Mouse (Mus musculus): ENCODE measurements around the gene Ccdc47. TPM values are rescaled to one million over a fixed set of nuclear protein-coding genes. Genes with fewer than 3 reads are reported as not detected.
A peak's percentile ranks its signal among the peaks of the same experiment; 100 is the strongest.

The Ccdc47 gene
- polyA plus RNA-seq (2015; fragmentation: Nextera tagmentation; extraction: Ambion mirVana) = 81.1 and 88.0 TPM in 2 replicates

DNA sequence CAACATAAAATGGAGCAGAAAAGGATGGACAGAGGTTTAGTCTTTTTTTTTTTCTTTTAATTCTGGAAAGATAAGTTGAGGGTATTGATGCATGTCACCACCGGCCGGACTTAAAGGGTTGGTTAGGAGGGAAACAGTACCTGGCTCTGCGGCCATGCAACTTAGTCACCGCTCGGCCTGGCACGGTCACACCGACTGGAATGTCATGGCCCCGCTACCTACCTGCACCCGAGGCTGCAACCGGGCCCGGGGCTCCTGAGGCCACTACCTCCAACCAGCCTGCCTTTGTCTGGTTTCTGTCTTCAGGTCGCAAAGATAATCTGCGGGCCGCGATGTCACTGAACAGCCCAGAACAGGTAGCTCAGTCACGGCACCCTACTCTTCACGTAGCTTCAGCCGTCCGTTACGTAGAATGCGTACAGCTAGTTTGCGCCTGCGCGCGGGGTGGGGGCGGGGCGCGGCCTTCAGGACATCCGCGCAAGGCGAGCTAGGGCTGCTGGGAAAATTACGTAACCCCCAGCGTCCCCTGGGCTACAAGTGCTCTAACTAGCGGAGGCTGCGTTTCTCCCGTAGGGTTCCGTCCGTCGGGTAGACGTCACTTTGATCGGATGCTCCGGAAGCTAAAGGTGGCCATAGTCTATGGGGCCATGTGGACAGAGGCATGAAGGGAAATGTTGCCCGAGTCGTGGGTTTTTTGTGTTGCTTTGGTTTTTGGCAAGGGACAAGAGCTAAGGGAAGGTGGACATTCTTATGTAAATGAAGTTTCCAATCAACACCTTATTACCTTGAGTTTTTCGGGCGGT is at the start of gene Ccdc47:
TSS of gene Ccdc47 (minus strand) at position 418 of the 803 bp plus-strand sequence.
- Histone ChIP-seq H3K4me3 (replicated peaks; ENCODE audit: low read depth, low read length) (peak within 1 kb of the TSS; percentile 94), H3K27me3 (ENCODE audit: insufficient read depth, low read length) (no peaks in the 10 kb centered on the region), H3K9ac (ENCODE audit: low read depth, low read length) (peak within 1 kb of the TSS; percentile 98), H3K27ac (peak within 1 kb of the TSS; percentile 96), H3K4me2 (ENCODE audit: low read length) (peak within 1 kb of the TSS; percentile 67), H3K4me1 (replicated peaks; ENCODE audit: insufficient read depth, low read length) (peaks cover 6% of the 10 kb centered on the region), H3K9me3 (replicated peaks; ENCODE audit: low read length) (no peaks in the 10 kb centered on the region), H3K36me3 (ENCODE audit: insufficient read depth, low read length) (peaks cover 13% of the 10 kb centered on the region)
- no peak for TF ChIP-seq CTCF (IDR thresholded peaks at IDR 0.05; ENCODE audit: low read depth)
- 0% methylated on average over 46 of the region's 46 CpGs for WGBS
- DNase-seq (ENCODE audit: low spot score) (peak; percentile 99), ATAC-seq (replicated peaks; ENCODE audit: low FRiP score, low read depth) (peak; percentile 97)

DNA sequence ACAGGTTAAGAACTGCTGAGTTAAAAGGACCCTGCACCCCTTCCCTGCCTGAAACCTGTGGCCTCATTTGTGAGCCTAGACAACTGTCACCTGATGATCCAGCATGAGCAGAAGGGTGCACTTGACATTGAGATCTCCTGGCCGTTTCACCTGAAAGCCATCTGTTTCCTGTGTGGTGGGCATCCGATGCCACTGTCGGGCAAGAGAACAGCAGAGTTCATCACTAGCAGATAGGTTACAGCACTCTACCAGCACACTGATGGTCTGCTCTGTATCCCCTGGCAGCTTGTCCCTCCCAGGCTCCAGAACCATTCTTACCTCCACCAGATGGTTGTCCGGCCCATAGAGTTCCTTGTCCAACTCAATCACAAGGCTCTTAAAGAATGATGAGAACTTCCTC is 49.4 kb upstream of the Ccdc47 start:
- H3K27me3 ChIP-seq (ENCODE audit: insufficient read depth, low read length) = no peaks in the 10 kb centered on the region
- peaks cover 68% of the 10 kb centered on the region for H3K36me3 ChIP-seq (ENCODE audit: insufficient read depth, low read length)
- no peaks in the 10 kb centered on the region for H3K9me3 ChIP-seq (replicated peaks; ENCODE audit: low read length)
- ATAC-seq (replicated peaks; ENCODE audit: low FRiP score, low read depth) (no peak), DNase-seq (ENCODE audit: low spot score) (no peak)
- WGBS = 86% methylated on average over 4 of the region's 4 CpGs
- H3K9ac ChIP-seq (ENCODE audit: low read depth, low read length) = no peak overlapping the region
- H3K4me2 ChIP-seq (ENCODE audit: low read length) = no peak overlapping the region
- no peak for TF ChIP-seq CTCF (IDR thresholded peaks at IDR 0.05; ENCODE audit: low read depth)
- no peak overlapping the region for H3K27ac ChIP-seq
- H3K4me1 ChIP-seq (replicated peaks; ENCODE audit: insufficient read depth, low read length) = peaks cover 22% of the 10 kb centered on the region
- no peak overlapping the region for H3K4me3 ChIP-seq (replicated peaks; ENCODE audit: low read depth, low read length)

DNA sequence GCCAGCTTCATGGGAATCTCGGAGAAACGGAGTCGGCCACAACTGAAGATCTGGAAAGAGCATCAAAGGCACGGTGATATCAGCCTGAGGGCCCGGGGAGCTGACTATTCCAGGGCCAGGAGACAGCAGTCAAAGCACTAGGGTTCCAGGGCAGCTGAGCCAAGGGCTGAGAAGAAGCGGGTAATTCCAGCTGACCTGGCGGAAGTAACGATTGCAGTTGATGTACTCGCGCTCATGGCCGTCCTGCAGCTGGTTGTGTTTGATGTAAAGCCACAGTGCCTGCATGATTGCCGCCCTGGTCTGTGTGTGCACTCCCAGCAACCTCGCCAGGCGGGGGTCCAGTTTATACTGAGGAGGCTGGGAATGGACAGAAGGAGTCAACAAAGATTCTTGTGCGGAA is 48.8 kb upstream of the Ccdc47 start:
- no peak for TF ChIP-seq CTCF (IDR thresholded peaks at IDR 0.05; ENCODE audit: low read depth)
- Histone ChIP-seq H3K4me2 (ENCODE audit: low read length) (no peak overlapping the region), H3K4me3 (replicated peaks; ENCODE audit: low read depth, low read length) (no peak overlapping the region), H3K36me3 (ENCODE audit: insufficient read depth, low read length) (peaks cover 69% of the 10 kb centered on the region), H3K9ac (ENCODE audit: low read depth, low read length) (no peak overlapping the region), H3K27me3 (ENCODE audit: insufficient read depth, low read length) (no peaks in the 10 kb centered on the region), H3K4me1 (replicated peaks; ENCODE audit: insufficient read depth, low read length) (peaks cover 17% of the 10 kb centered on the region), H3K27ac (no peak overlapping the region), H3K9me3 (replicated peaks; ENCODE audit: low read length) (no peaks in the 10 kb centered on the region)
- ATAC-seq (replicated peaks; ENCODE audit: low FRiP score, low read depth) = no peak
- DNase-seq (ENCODE audit: low spot score) = no peak
- WGBS = 87% methylated on average over 15 of the region's 15 CpGs

DNA sequence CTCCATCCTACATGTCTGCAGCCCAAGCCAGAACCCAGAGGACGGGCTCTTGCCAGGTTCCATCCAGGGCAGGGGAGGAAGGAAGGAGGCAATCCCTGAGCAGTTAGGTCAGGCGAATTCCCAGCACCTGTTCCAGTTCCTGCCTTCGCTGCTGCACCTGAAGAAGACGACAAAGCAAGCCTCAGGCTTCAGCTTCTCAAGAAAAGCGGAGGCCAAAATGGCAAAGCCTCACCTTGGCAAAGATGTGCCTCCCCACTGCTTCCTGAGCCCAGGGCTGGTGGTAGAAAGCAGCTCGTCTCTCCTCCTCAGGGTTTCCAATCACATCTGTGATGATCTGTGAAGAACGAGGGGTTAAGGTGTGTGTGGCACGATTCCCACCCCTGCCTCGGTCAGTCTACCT is 47.8 kb upstream of the Ccdc47 start:
- 88% methylated on average over 9 of the region's 9 CpGs for WGBS
- peaks cover 69% of the 10 kb centered on the region for H3K36me3 ChIP-seq (ENCODE audit: insufficient read depth, low read length)
- no peak overlapping the region for H3K27ac ChIP-seq
- H3K4me1 ChIP-seq (replicated peaks; ENCODE audit: insufficient read depth, low read length) = peaks cover 10% of the 10 kb centered on the region
- TF ChIP-seq CTCF (IDR thresholded peaks at IDR 0.05; ENCODE audit: low read depth) = no peak
- no peak overlapping the region for H3K9ac ChIP-seq (ENCODE audit: low read depth, low read length)
- no peaks in the 10 kb centered on the region for H3K27me3 ChIP-seq (ENCODE audit: insufficient read depth, low read length)
- no peaks in the 10 kb centered on the region for H3K9me3 ChIP-seq (replicated peaks; ENCODE audit: low read length)
- H3K4me2 ChIP-seq (ENCODE audit: low read length) = no peak overlapping the region
- H3K4me3 ChIP-seq (replicated peaks; ENCODE audit: low read depth, low read length) = no peak overlapping the region
- no peak for DNase-seq (ENCODE audit: low spot score)
- no peak for ATAC-seq (replicated peaks; ENCODE audit: low FRiP score, low read depth)

DNA sequence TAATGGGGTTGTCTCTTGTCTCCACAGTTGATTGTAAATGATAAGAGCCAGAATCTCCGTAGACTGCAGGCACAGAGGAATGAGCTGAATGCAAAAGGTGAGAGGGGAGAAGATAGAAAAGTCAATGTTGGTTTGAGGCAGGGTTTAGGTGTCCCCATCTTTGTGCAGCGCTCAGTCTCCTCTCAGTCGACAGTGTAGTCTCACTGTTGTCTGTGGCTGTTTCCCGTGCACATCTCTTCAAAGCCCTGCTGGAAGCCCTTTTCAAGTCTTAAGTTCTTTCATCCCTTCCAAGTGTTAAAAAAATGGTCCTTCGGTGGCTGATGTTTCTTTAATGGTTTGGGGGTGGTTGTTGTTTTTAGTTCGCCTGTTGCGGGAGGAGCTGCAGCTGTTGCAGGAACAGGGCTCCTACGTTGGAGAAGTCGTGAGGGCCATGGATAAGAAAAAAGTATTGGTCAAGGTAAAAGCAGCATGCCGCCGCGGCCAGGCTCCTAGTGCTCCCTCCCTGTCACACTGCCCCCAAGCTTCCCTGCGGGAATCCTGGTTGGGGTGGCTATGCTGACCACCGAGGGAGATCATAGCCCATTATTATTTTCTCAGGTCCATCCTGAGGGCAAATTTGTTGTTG is 44.8 kb upstream of the Ccdc47 start:
- no peaks in the 10 kb centered on the region for H3K27me3 ChIP-seq (ENCODE audit: insufficient read depth, low read length)
- H3K4me2 ChIP-seq (ENCODE audit: low read length) = no peak overlapping the region
- no peak for DNase-seq (ENCODE audit: low spot score)
- no peak overlapping the region for H3K27ac ChIP-seq
- H3K4me1 ChIP-seq (replicated peaks; ENCODE audit: insufficient read depth, low read length) = peaks cover 8% of the 10 kb centered on the region; the same call in 1 of the 2 replicates
- no peak for TF ChIP-seq CTCF (IDR thresholded peaks at IDR 0.05; ENCODE audit: low read depth)
- no peak for ATAC-seq (replicated peaks; ENCODE audit: low FRiP score, low read depth)
- peaks cover 52% of the 10 kb centered on the region for H3K36me3 ChIP-seq (ENCODE audit: insufficient read depth, low read length)
- H3K4me3 ChIP-seq (replicated peaks; ENCODE audit: low read depth, low read length) = no peak overlapping the region
- 57% methylated on average over 14 of the region's 14 CpGs for WGBS
- no peaks in the 10 kb centered on the region for H3K9me3 ChIP-seq (replicated peaks; ENCODE audit: low read length)
- H3K9ac ChIP-seq (ENCODE audit: low read depth, low read length) = no peak overlapping the region

DNA sequence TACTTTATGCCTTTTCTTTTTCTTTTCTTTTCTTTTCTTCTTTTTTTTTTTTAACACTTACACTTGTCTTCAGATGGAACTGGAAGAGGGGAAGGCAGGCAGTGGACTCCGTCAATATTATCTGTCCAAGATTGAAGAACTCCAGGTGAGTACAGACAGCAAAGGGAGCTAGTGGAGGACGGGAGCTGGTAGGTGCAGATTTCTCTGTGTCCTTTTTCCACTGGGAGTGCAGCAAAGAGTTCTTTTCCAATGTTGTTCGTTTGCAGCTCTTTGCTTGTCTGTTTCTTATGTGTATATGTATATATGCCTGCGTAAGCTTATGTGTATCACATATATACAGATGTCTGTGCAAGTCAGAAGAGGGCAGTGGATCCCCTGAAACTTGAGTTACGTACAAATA is 40.6 kb upstream of the Ccdc47 start:
- H3K27me3 ChIP-seq (ENCODE audit: insufficient read depth, low read length) = no peaks in the 10 kb centered on the region
- H3K9me3 ChIP-seq (replicated peaks; ENCODE audit: low read length) = no peaks in the 10 kb centered on the region
- no peak for TF ChIP-seq CTCF (IDR thresholded peaks at IDR 0.05; ENCODE audit: low read depth)
- peak overlapping the region; percentile 83; the same call in 1 of the 2 replicates for H3K27ac ChIP-seq
- H3K4me3 ChIP-seq (replicated peaks; ENCODE audit: low read depth, low read length) = peak overlapping the region; percentile 77
- H3K36me3 ChIP-seq (ENCODE audit: insufficient read depth, low read length) = peaks cover 21% of the 10 kb centered on the region
- DNase-seq (ENCODE audit: low spot score) = no peak
- H3K4me1 ChIP-seq (replicated peaks; ENCODE audit: insufficient read depth, low read length) = peaks cover 8% of the 10 kb centered on the region; the same call in 1 of the 2 replicates
- 66% methylated on average over 5 of the region's 5 CpGs for WGBS
- no peak for ATAC-seq (replicated peaks; ENCODE audit: low FRiP score, low read depth)
- H3K4me2 ChIP-seq (ENCODE audit: low read length) = peak overlapping the region; percentile 92
- H3K9ac ChIP-seq (ENCODE audit: low read depth, low read length) = peak overlapping the region; percentile 79
